Mouse (Mus musculus): ENCODE data around the gene Slc25a4. TPM values are rescaled to one million over a fixed set of nuclear protein-coding genes. Genes with fewer than 3 reads are reported as not detected.

Gene Slc25a4
- 1,005 and 1,051 TPM in 2 replicates for total RNA-seq (2014; rRNA removed)
- polyA plus RNA-seq (2015; fragmentation: Nextera tagmentation; extraction: Ambion mirVana) = 1,140 and 1,170 TPM in 2 replicates

- TF ChIP-seq CTCF (IDR thresholded peaks at IDR 0.05) = peak; percentile 17; the same call in 1 of the 2 replicates
- H3K4me1 ChIP-seq (ENCODE audit: insufficient read depth, low read length) = peaks cover 17% of the 10 kb centered on the region
- no peaks in the 10 kb centered on the region for H3K9me3 ChIP-seq (ENCODE audit: low read length)
- peaks cover 22% of the 10 kb centered on the region for H3K36me3 ChIP-seq (ENCODE audit: insufficient read depth, low read length)
- peak; percentile 99 for ATAC-seq (ENCODE audit: low FRiP score)
- WGBS = under 1% methylated on average over 76 of the region's 84 CpGs
- DNase-seq (ENCODE audit: low spot score) = peak; percentile 97
- H3K27me3 ChIP-seq (ENCODE audit: insufficient read depth, low read length) = no peaks in the 10 kb centered on the region
- H3K4me3 ChIP-seq (ENCODE audit: low read depth, low read length) = peak within 1 kb of the TSS; percentile 78
- peak within 1 kb of the TSS; percentile 96 for H3K9ac ChIP-seq (replicated peaks; ENCODE audit: low read length, poor library complexity, severe bottlenecking)
- H3K27ac ChIP-seq (ENCODE audit: low read depth, low read length) = peak within 1 kb of the TSS; percentile 99
- H3K4me2 ChIP-seq (ENCODE audit: low read depth, low read length, poor library complexity, severe bottlenecking) = peak within 1 kb of the TSS; percentile 76
These were observed at the start of gene Slc25a4 for GRCm38 (mm10) chr8:46210404-46211315. TSS of gene Slc25a4 (minus strand) at chr8:46211284.

GRCm38 (mm10) chr8:46257921-46258682 is 47.0 kb upstream of the Slc25a4 start:
- Histone ChIP-seq H3K9me3 (ENCODE audit: low read length) (no peaks in the 10 kb centered on the region), H3K36me3 (ENCODE audit: insufficient read depth, low read length) (no peaks in the 10 kb centered on the region), H3K27ac (ENCODE audit: low read depth, low read length) (no peak overlapping the region), H3K4me2 (ENCODE audit: low read depth, low read length, poor library complexity, severe bottlenecking) (peak overlapping the region; percentile 23), H3K27me3 (ENCODE audit: insufficient read depth, low read length) (no peaks in the 10 kb centered on the region), H3K9ac (replicated peaks; ENCODE audit: low read length, poor library complexity, severe bottlenecking) (no peak overlapping the region), H3K4me1 (ENCODE audit: insufficient read depth, low read length) (no peaks in the 10 kb centered on the region), H3K4me3 (ENCODE audit: low read depth, low read length) (no peak overlapping the region)
- WGBS = 10% methylated on average over 19 of the region's 19 CpGs
- DNase-seq (ENCODE audit: low spot score) (no peak), ATAC-seq (ENCODE audit: low FRiP score) (no peak)
- no peak for TF ChIP-seq CTCF (IDR thresholded peaks at IDR 0.05)

GRCm38 (mm10) chr8:46252456-46252855 is 41.4 kb upstream of the Slc25a4 start:
- H3K9ac ChIP-seq (replicated peaks; ENCODE audit: low read length, poor library complexity, severe bottlenecking) = no peak overlapping the region
- no peaks in the 10 kb centered on the region for H3K4me1 ChIP-seq (ENCODE audit: insufficient read depth, low read length)
- no peak overlapping the region for H3K4me3 ChIP-seq (ENCODE audit: low read depth, low read length)
- ATAC-seq (ENCODE audit: low FRiP score) (no peak), DNase-seq (ENCODE audit: low spot score) (no peak)
- 83% methylated on average over 13 of the region's 13 CpGs for WGBS
- no peak overlapping the region for H3K4me2 ChIP-seq (ENCODE audit: low read depth, low read length, poor library complexity, severe bottlenecking)
- no peaks in the 10 kb centered on the region for H3K27me3 ChIP-seq (ENCODE audit: insufficient read depth, low read length)
- no peak for TF ChIP-seq CTCF (IDR thresholded peaks at IDR 0.05)
- no peak overlapping the region for H3K27ac ChIP-seq (ENCODE audit: low read depth, low read length)
- no peaks in the 10 kb centered on the region for H3K9me3 ChIP-seq (ENCODE audit: low read length)
- H3K36me3 ChIP-seq (ENCODE audit: insufficient read depth, low read length) = no peaks in the 10 kb centered on the region

GRCm38 (mm10) chr8:46251561-46251960 is 40.5 kb upstream of the Slc25a4 start:
- 41% methylated on average over 10 of the region's 10 CpGs for WGBS
- no peaks in the 10 kb centered on the region for H3K4me1 ChIP-seq (ENCODE audit: insufficient read depth, low read length)
- no peak overlapping the region for H3K9ac ChIP-seq (replicated peaks; ENCODE audit: low read length, poor library complexity, severe bottlenecking)
- no peaks in the 10 kb centered on the region for H3K27me3 ChIP-seq (ENCODE audit: insufficient read depth, low read length)
- no peak for TF ChIP-seq CTCF (IDR thresholded peaks at IDR 0.05)
- ATAC-seq (ENCODE audit: low FRiP score) (no peak), DNase-seq (ENCODE audit: low spot score) (no peak)
- no peak overlapping the region for H3K4me3 ChIP-seq (ENCODE audit: low read depth, low read length)
- no peak overlapping the region for H3K27ac ChIP-seq (ENCODE audit: low read depth, low read length)
- peak overlapping the region; percentile 30 for H3K4me2 ChIP-seq (ENCODE audit: low read depth, low read length, poor library complexity, severe bottlenecking)
- H3K36me3 ChIP-seq (ENCODE audit: insufficient read depth, low read length) = no peaks in the 10 kb centered on the region
- no peaks in the 10 kb centered on the region for H3K9me3 ChIP-seq (ENCODE audit: low read length)

GRCm38 (mm10) chr8:46246346-46246745 is 35.3 kb upstream of the Slc25a4 start:
- H3K27ac ChIP-seq (ENCODE audit: low read depth, low read length) = no peak overlapping the region
- H3K9me3 ChIP-seq (ENCODE audit: low read length) = no peaks in the 10 kb centered on the region
- no peaks in the 10 kb centered on the region for H3K4me1 ChIP-seq (ENCODE audit: insufficient read depth, low read length)
- no peak overlapping the region for H3K9ac ChIP-seq (replicated peaks; ENCODE audit: low read length, poor library complexity, severe bottlenecking)
- DNase-seq (ENCODE audit: low spot score) = no peak
- 25% methylated on average over 11 of the region's 11 CpGs for WGBS
- no peaks in the 10 kb centered on the region for H3K27me3 ChIP-seq (ENCODE audit: insufficient read depth, low read length)
- ATAC-seq (ENCODE audit: low FRiP score) = no peak
- TF ChIP-seq CTCF (IDR thresholded peaks at IDR 0.05) = no peak
- H3K4me3 ChIP-seq (ENCODE audit: low read depth, low read length) = no peak overlapping the region
- no peak overlapping the region for H3K4me2 ChIP-seq (ENCODE audit: low read depth, low read length, poor library complexity, severe bottlenecking)
- no peaks in the 10 kb centered on the region for H3K36me3 ChIP-seq (ENCODE audit: insufficient read depth, low read length)

Measured in midbrain, postnatal 0 days (tissue).